Mouse (Mus musculus): Measurements from ENCODE around the gene Mrpl54. TPM values are rescaled to one million over a fixed set of nuclear protein-coding genes. Genes with fewer than 3 reads are reported as not detected.

The Mrpl54 gene
- polyA plus RNA-seq (2012; rRNA removed; ENCODE audit: low replicate concordance) = 168 and 195 TPM in 2 replicates

GRCm38 (mm10) chr10:81266211-81267105 lies at the start of gene Mrpl54, which contains the start of gene Apba3:
TSS of gene Mrpl54 (minus strand) at chr10:81266934.
TSS of gene Apba3 (plus strand) at chr10:81266960.

GRCm38 (mm10) chr10:81292554-81293333 lies 26.0 kb upstream of the Mrpl54 start, which contains the start of gene Pip5k1c:
TSS of gene Pip5k1c (plus strand) at chr10:81292963.

GRCm38 (mm10) chr10:81291511-81292104 lies 24.9 kb upstream of the Mrpl54 start, which contains the start of gene Tjp3:
TSS of gene Tjp3 (minus strand) at chr10:81291581.

GRCm38 (mm10) chr10:81252424-81253419 lies 14.0 kb downstream of the Mrpl54 start, which contains the start of gene Matk:
TSS of gene Matk (plus strand) at chr10:81252935.

GRCm38 (mm10) chr10:81232580-81233225 lies 34.0 kb downstream of the Mrpl54 start, which contains the start of gene Zfr2:
TSS of gene Zfr2 (plus strand) at chr10:81233155.

GRCm38 (mm10) chr10:81230438-81231332 lies 36.0 kb downstream of the Mrpl54 start, which contains the start of gene Atcay:
TSS of gene Atcay (minus strand) at chr10:81230833.

Other genes starting within 250 kb of the Mrpl54 start
- gene Diras1, start 241.3 kb downstream of the Mrpl54 start, polyA plus RNA-seq (2012; rRNA removed; ENCODE audit: low replicate concordance) = 0.29 and 0.68 TPM in 2 replicates
- 26.2 and 32.8 TPM in 2 replicates for gene Slc39a3, start 229.5 kb downstream of the Mrpl54 start, polyA plus RNA-seq (2012; rRNA removed; ENCODE audit: low replicate concordance)
- gene Sgta, start 206.8 kb downstream of the Mrpl54 start, polyA plus RNA-seq (2012; rRNA removed; ENCODE audit: low replicate concordance) = 180 and 258 TPM in 2 replicates
- 29.1 and 33.7 TPM in 2 replicates for gene Thop1, start 196.9 kb downstream of the Mrpl54 start, polyA plus RNA-seq (2012; rRNA removed; ENCODE audit: low replicate concordance)
- 262 and 513 TPM in 2 replicates for gene Creb3l3, start 168.1 kb downstream of the Mrpl54 start, polyA plus RNA-seq (2012; rRNA removed; ENCODE audit: low replicate concordance)
- 600 and 1,069 TPM in 2 replicates for gene Map2k2, start 161.0 kb downstream of the Mrpl54 start, polyA plus RNA-seq (2012; rRNA removed; ENCODE audit: low replicate concordance)
- 88.4 and 143 TPM in 2 replicates for gene Zbtb7a, start 131.7 kb downstream of the Mrpl54 start, polyA plus RNA-seq (2012; rRNA removed; ENCODE audit: low replicate concordance)
- gene Pias4, start 99.0 kb downstream of the Mrpl54 start, polyA plus RNA-seq (2012; rRNA removed; ENCODE audit: low replicate concordance) = 37.3 and 44.2 TPM in 2 replicates
- gene Eef2, start 90.3 kb downstream of the Mrpl54 start, polyA plus RNA-seq (2012; rRNA removed; ENCODE audit: low replicate concordance) = 846 and 1,140 TPM in 2 replicates
- 72.2 and 244 TPM in 2 replicates for gene Dapk3, start 83.9 kb downstream of the Mrpl54 start, polyA plus RNA-seq (2012; rRNA removed; ENCODE audit: low replicate concordance)
- not detected in 2 replicates for gene 4930442H23Rik, start 83.1 kb downstream of the Mrpl54 start, polyA plus RNA-seq (2012; rRNA removed; ENCODE audit: low replicate concordance)
- not detected in 2 replicates for gene Nmrk2, start 64.9 kb downstream of the Mrpl54 start, polyA plus RNA-seq (2012; rRNA removed; ENCODE audit: low replicate concordance)
- gene Atcay, start 36.1 kb downstream of the Mrpl54 start, polyA plus RNA-seq (2012; rRNA removed; ENCODE audit: low replicate concordance) = 0.55 and 0.60 TPM in 2 replicates
- 9.4 and 11.0 TPM in 2 replicates for gene Zfr2, start 33.8 kb downstream of the Mrpl54 start, polyA plus RNA-seq (2012; rRNA removed; ENCODE audit: low replicate concordance)
- gene Matk, start 14.0 kb downstream of the Mrpl54 start, polyA plus RNA-seq (2012; rRNA removed; ENCODE audit: low replicate concordance) = 6.3 and 7.7 TPM in 2 replicates
- 133 and 217 TPM in 2 replicates for gene Apba3, start within 50 bp of the Mrpl54 start, polyA plus RNA-seq (2012; rRNA removed; ENCODE audit: low replicate concordance)
- gene Tjp3, start 24.6 kb upstream of the Mrpl54 start, polyA plus RNA-seq (2012; rRNA removed; ENCODE audit: low replicate concordance) = 181 and 192 TPM in 2 replicates
- 40.1 and 52.6 TPM in 2 replicates for gene Pip5k1c, start 26.0 kb upstream of the Mrpl54 start, polyA plus RNA-seq (2012; rRNA removed; ENCODE audit: low replicate concordance)
- 18.0 and 21.0 TPM in 2 replicates for gene Cactin, start 54.2 kb upstream of the Mrpl54 start, polyA plus RNA-seq (2012; rRNA removed; ENCODE audit: low replicate concordance)
- 10.9 and 12.5 TPM in 2 replicates for gene Tbxa2r, start 61.8 kb upstream of the Mrpl54 start, polyA plus RNA-seq (2012; rRNA removed; ENCODE audit: low replicate concordance)
- 1.3 and 1.4 TPM in 2 replicates for gene Gipc3, start 76.3 kb upstream of the Mrpl54 start, polyA plus RNA-seq (2012; rRNA removed; ENCODE audit: low replicate concordance)
- 221 and 244 TPM in 2 replicates for gene Hmg20b, start 83.5 kb upstream of the Mrpl54 start, polyA plus RNA-seq (2012; rRNA removed; ENCODE audit: low replicate concordance)
- 14.7 and 31.5 TPM in 2 replicates for gene Mfsd12, start 90.6 kb upstream of the Mrpl54 start, polyA plus RNA-seq (2012; rRNA removed; ENCODE audit: low replicate concordance)
- 9.2 and 36.1 TPM in 2 replicates for gene 4930404N11Rik, start 98.9 kb upstream of the Mrpl54 start, polyA plus RNA-seq (2012; rRNA removed; ENCODE audit: low replicate concordance)
- 85.3 and 131 TPM in 2 replicates for gene Fzr1, start 111.6 kb upstream of the Mrpl54 start, polyA plus RNA-seq (2012; rRNA removed; ENCODE audit: low replicate concordance)
- 83.2 and 110 TPM in 2 replicates for gene Dohh, start 117.5 kb upstream of the Mrpl54 start, polyA plus RNA-seq (2012; rRNA removed; ENCODE audit: low replicate concordance)
- 1.3 and 3.5 TPM in 2 replicates for gene Gm48551, start 117.5 kb upstream of the Mrpl54 start, polyA plus RNA-seq (2012; rRNA removed; ENCODE audit: low replicate concordance)
- 4.4 and 4.7 TPM in 2 replicates for gene Gm48552, start 122.1 kb upstream of the Mrpl54 start, polyA plus RNA-seq (2012; rRNA removed; ENCODE audit: low replicate concordance)
- gene Smim24, start 126.1 kb upstream of the Mrpl54 start, polyA plus RNA-seq (2012; rRNA removed; ENCODE audit: low replicate concordance) = 6,225 and 12,735 TPM in 2 replicates
- gene Nfic, start 188.7 kb upstream of the Mrpl54 start, polyA plus RNA-seq (2012; rRNA removed; ENCODE audit: low replicate concordance) = 14.0 and 23.5 TPM in 2 replicates
- 3.8 and 8.4 TPM in 2 replicates for gene Celf5, start 215.8 kb upstream of the Mrpl54 start, polyA plus RNA-seq (2012; rRNA removed; ENCODE audit: low replicate concordance)
- 449 and 530 TPM in 2 replicates for gene Ncln, start 229.5 kb upstream of the Mrpl54 start, polyA plus RNA-seq (2012; rRNA removed; ENCODE audit: low replicate concordance)
- 1.6 and 4.8 TPM in 2 replicates for gene S1pr4, start 233.2 kb upstream of the Mrpl54 start, polyA plus RNA-seq (2012; rRNA removed; ENCODE audit: low replicate concordance)